Mouse (Mus musculus) lung, adult 2 months (tissue): Measurements from ENCODE around the gene H2-Ab1.

Experiments used
- CTCF ChIP-seq: fragments of 200-500 bp; IDR thresholded peaks from 2 replicates; pipeline ENCODE4 v1.5.1; 2011; ENCODE audit warnings: mild to moderate bottlenecking, low read length, control low read depth; ENCODE audit not compliant: insufficient read depth
- POLR2A ChIP-seq: fragments of 200-500 bp; IDR thresholded peaks from 2 replicates; pipeline ENCODE4 v1.6.1; 2011; ENCODE audit warnings: low read depth, mild to moderate bottlenecking, control low read depth, low read length, borderline replicate concordance; ENCODE audit errors: extremely low read depth

DNA sequence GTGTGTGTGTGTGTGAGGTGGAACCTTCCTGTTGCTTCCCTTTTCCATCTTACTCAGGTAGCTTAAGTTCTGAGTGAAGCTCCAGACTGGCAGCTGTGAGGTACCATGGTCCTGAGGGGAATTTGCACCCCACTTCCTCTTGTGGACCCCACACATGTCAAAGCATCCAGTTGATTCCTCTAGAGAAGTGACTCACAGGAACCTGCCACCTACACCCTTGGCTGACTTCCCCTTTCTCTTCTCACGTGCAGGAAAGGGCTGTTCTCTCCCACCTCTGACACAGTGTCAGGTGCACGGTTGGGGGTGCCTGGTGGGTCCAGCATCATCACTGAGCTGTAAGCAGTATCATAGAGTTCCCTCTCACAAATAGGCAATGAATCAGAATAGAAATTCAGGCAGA is 36.0 kb downstream of the H2-Ab1 start:
- TF ChIP-seq CTCF (no peak), POLR2A (no peak)
